Mouse (Mus musculus) forebrain, postnatal 0 days (tissue): Measurements from ENCODE around the gene Misp. TPM values are rescaled to one million over a fixed set of nuclear protein-coding genes. Genes with fewer than 3 reads are reported as not detected.

Experiments used
- ATAC-seq: fragments of 200-750 bp; cut with Nextera tagmentation; 2 replicates; pipeline ENCODE4 v1.8.0; 2017; ENCODE audit warnings: mild to moderate bottlenecking, moderate library complexity
- DNase-seq: peaks from one replicate; pipeline ENCODE4 v3.0.0-alpha.2; 2015
- H3K27ac ChIP-seq: fragments of 300-500 bp; sonication (generic); 2 replicates; pipeline ENCODE4 v1.5.1; 2014; ENCODE audit warnings: low read depth, mild to moderate bottlenecking, antibody characterized with exemption, low read length, moderate library complexity, mixed read lengths
- H3K27me3 ChIP-seq: fragments of 300-500 bp; sonication (generic); 2 replicates; pipeline ENCODE4 v1.6.1; 2014; ENCODE audit warnings: mild to moderate bottlenecking, low read length, mixed read lengths; ENCODE audit not compliant: insufficient read depth
- H3K36me3 ChIP-seq: fragments of 300-500 bp; sonication (generic); 2 replicates; pipeline ENCODE4 v1.6.1; 2014; ENCODE audit warnings: mild to moderate bottlenecking, moderate library complexity; ENCODE audit not compliant: insufficient read depth
- H3K4me1 ChIP-seq: fragments of 300-500 bp; sonication (generic); 2 replicates; pipeline ENCODE4 v1.6.1; 2014; ENCODE audit warnings: antibody characterized with exemption; ENCODE audit not compliant: insufficient read depth
- H3K4me2 ChIP-seq: fragments of 300-500 bp; sonication (generic); 2 replicates; pipeline ENCODE4 v1.6.1; 2014; ENCODE audit warnings: low read depth, mild to moderate bottlenecking, moderate library complexity
- H3K4me3 ChIP-seq: fragments of 300-500 bp; sonication (generic); 2 replicates; pipeline ENCODE4 v1.5.1; 2014; ENCODE audit warnings: low read depth, low read length, mixed read lengths
- H3K9ac ChIP-seq: fragments of 300-500 bp; sonication (generic); 2 replicates; pipeline ENCODE4 v1.6.1; 2014; ENCODE audit warnings: mild to moderate bottlenecking
- H3K9me3 ChIP-seq: fragments of 300-500 bp; sonication (generic); 2 replicates; pipeline ENCODE4 v1.6.1; 2016; ENCODE audit warnings: low read length
- CTCF ChIP-seq: sonication (generic); IDR thresholded peaks from 2 replicates; pipeline ENCODE4 v1.5.1; 2016; ENCODE audit warnings: antibody characterized with exemption, control low read depth, low read depth
- WGBS: fragments of 180-500 bp; shearing (Covaris S2); extraction: QIAGEN DNeasy Blood & Tissue Kit; methylation state at CpG from one replicate; pipeline ENCODE4 v1.1.7; 2014; 5-methylcytosine and 5-hydroxymethylcytosine counted together
- polyA plus RNA-seq: library from polyadenylated mRNA; unstranded; fragments of >200 nt; fragmentation: Nextera tagmentation; extraction: Ambion mirVana; gene quantifications from 2 replicates; pipeline ENCODE4 v1.2.1, GENCODE M21; 2015
- total RNA-seq: library from RNA; depleted of rRNA; stranded (reverse); fragments of >200 nt; gene quantifications from 2 replicates; pipeline ENCODE4 v1.2.3, GENCODE M21; 2014

Misp gene
- total and polyA plus RNA-seq, 2 experiments from 2014 or later = 0.24 to 0.41 TPM

DNA sequence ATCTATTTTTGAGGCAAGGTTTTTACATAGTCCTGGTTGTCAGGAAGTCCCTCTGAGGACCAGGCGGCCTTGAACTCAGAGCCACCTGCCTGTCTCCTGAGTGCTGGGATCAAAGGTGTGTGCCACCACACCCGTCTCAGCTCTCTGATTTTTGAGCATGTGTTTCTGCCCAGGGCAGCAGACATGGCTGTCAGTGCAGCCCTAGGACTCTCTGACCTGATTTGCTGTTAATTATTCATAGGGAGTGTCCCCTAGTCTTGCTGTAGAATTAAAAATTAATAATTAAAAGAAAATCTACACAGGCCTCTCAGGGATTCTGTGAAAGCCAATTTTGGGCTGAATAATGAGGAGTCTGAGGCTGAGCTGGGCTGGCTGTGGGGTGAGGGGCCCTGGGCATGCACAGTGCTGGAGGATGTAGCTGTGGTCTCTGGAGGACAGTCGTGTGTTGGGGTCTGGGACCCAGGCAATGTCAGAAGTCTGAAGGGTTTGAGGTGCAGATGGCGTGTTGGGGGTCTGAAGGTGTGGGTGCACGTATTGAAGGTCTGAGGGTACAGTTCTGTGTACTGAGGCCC, 6.4 kb upstream of the Misp start:
- DNase-seq (no peak), ATAC-seq (no peak)
- Histone ChIP-seq H3K27me3 (no peaks in the 10 kb centered on the region), H3K4me2 (no peak overlapping the region), H3K36me3 (peaks cover 63% of the 10 kb centered on the region), H3K27ac (no peak overlapping the region), H3K9me3 (no peaks in the 10 kb centered on the region), H3K4me1 (no peaks in the 10 kb centered on the region), H3K9ac (no peak overlapping the region), H3K4me3 (no peak overlapping the region)
- WGBS = 90% methylated on average over 5 of the region's 5 CpGs
- TF ChIP-seq CTCF = no peak

DNA sequence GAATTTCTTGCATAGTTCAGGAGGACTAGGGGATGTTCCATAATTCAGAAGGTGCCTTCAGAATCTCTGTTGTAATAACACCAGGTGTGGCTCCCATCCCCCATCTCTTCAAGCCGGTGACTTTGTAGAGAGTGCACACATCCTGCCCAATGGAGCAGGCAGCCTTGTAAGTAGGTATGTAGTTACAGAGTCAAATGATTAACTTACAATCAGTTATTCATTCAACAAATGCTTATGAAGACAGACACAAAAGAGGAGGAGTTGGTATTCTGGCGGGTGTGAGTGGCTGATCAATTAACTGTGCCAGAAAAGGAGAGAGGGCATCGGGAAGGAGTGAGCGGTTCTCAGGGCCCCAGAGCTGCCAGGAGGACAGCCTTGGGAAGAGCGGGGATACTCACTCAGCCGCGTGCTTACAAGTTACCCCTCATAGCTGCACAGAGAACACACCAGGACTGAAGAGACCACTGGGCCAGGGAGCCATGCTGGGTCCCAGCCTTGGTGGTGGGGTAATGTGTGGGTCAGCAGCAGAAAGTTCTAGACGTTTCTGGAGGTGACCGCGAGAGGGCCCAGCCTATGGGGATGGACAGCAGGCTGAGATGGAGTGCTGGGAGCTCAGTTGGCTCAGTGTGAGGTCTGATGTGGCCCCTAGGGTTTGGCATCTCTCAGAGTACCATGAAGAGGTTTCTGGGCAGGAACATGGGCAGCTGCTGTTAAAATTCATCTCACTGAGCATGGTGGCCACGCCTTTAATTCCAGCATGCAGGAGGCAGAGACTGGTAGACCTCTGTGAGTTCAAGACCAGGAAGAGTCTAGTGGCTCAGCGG, 4.9 kb upstream of the Misp start:
- peaks cover 61% of the 10 kb centered on the region for H3K36me3 ChIP-seq
- H3K9me3 ChIP-seq = no peaks in the 10 kb centered on the region
- H3K4me1 ChIP-seq = no peaks in the 10 kb centered on the region
- no peak overlapping the region for H3K4me2 ChIP-seq
- no peak overlapping the region for H3K4me3 ChIP-seq
- DNase-seq (no peak), ATAC-seq (no peak)
- H3K9ac ChIP-seq = no peak overlapping the region
- H3K27ac ChIP-seq = no peak overlapping the region
- no peak for TF ChIP-seq CTCF
- H3K27me3 ChIP-seq = no peaks in the 10 kb centered on the region
- 83% methylated on average over 12 of the region's 12 CpGs for WGBS

DNA sequence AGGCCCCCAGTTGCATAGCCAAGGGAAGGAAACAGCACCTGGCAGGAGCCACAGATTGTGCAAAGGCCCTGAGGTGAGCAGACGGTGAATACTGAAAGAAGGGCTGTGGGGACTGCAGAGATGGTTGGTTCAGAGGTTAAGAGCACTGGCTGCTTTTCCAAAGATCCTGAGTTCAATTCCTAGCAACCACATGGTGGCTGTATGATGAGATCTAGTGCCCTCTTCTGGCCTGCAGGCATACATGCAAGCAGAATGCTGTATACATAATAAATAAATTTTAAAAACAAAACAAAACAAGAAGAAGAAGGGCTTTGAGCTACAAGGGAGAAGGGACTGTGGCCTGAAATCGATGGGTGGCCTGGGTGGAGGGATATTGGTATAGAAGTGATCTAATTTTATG, 3.7 kb upstream of the Misp start:
- WGBS = 79% methylated on average over 2 of the region's 2 CpGs
- Histone ChIP-seq H3K36me3 (peaks cover 58% of the 10 kb centered on the region), H3K9ac (no peak overlapping the region), H3K4me3 (no peak overlapping the region), H3K27me3 (no peaks in the 10 kb centered on the region), H3K4me1 (no peaks in the 10 kb centered on the region), H3K4me2 (no peak overlapping the region), H3K9me3 (no peaks in the 10 kb centered on the region), H3K27ac (no peak overlapping the region)
- no peak for ATAC-seq
- TF ChIP-seq CTCF = peak; percentile 67
- no peak for DNase-seq

DNA sequence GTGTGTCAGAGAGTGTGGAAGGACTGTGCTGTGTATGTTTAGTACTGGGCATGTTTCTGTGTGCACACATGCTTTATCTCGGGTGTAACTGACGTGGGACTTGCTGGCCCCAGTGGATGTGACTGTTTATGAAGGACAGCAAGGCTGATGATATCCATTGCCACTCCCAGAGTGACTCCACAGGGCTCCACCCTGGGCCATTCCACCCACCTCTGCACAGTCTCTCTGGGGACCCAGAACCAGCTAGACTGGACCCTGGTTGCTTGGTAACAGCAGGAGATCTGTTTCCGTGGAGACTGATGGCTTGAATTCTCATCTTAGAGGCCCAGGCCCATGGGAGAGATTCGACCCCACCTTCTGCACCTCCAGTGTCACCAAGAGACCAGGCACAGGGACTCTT, 2.6 kb upstream of the Misp start:
- Histone ChIP-seq H3K36me3 (peaks cover 48% of the 10 kb centered on the region), H3K9ac (no peak overlapping the region), H3K27me3 (no peaks in the 10 kb centered on the region), H3K4me2 (no peak overlapping the region), H3K4me1 (no peaks in the 10 kb centered on the region), H3K27ac (no peak overlapping the region), H3K9me3 (no peaks in the 10 kb centered on the region), H3K4me3 (no peak overlapping the region)
- ATAC-seq = no peak
- DNase-seq = no peak
- WGBS = 71% methylated on average over 4 of the region's 4 CpGs
- no peak for TF ChIP-seq CTCF

DNA sequence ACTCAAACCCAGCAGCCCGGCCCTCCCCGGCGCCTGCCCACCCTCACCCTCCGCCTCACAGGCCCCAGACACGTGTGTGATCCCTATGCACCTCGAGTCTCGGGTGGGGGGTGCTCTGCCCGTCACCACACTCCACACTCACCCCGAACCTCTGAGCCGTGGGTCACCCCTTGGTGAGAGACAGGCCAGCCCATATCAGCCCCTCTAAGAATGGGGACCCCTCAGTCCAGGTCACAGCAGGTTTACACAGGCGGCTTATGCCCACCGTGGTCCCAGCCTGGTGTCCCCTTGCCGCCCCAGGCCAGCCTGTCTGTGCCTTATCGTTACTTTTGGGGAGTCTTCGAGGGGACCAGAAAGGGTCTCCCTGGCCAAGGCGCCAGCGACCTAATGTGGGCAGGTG, 1.2 kb upstream of the Misp start:
- H3K27me3 ChIP-seq = no peaks in the 10 kb centered on the region
- no peak for TF ChIP-seq CTCF
- no peak overlapping the region for H3K27ac ChIP-seq
- WGBS = 92% methylated on average over 17 of the region's 17 CpGs
- ATAC-seq (no peak), DNase-seq (no peak)
- no peak overlapping the region for H3K4me3 ChIP-seq
- no peaks in the 10 kb centered on the region for H3K9me3 ChIP-seq
- no peak overlapping the region for H3K4me2 ChIP-seq
- H3K9ac ChIP-seq = no peak overlapping the region
- H3K36me3 ChIP-seq = peaks cover 47% of the 10 kb centered on the region
- no peaks in the 10 kb centered on the region for H3K4me1 ChIP-seq

DNA sequence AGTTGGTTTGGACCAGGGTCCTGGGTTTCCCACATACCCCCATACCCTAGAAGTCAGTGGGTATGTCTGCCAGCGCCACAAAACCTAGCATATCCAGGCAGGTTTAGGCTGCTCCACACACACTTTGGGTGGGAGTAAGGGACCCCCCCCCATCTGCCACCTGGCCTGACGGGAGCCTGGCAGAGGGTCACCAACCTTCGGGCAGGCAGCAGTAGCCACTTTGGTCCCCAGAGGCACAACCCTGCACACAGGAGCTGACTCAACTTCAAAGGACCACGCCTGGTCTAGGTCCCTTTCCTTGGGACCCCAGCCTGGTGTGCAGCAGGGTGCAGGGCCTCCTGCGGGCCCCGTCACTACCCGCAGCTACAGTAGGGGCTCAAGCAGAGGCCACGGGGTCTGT, 512 bp upstream of the Misp start:
- no peak overlapping the region for H3K27ac ChIP-seq
- no peak overlapping the region for H3K9ac ChIP-seq
- no peak overlapping the region for H3K4me2 ChIP-seq
- no peak for TF ChIP-seq CTCF
- H3K27me3 ChIP-seq = no peaks in the 10 kb centered on the region
- ATAC-seq = no peak
- no peaks in the 10 kb centered on the region for H3K9me3 ChIP-seq
- peaks cover 44% of the 10 kb centered on the region for H3K36me3 ChIP-seq
- DNase-seq = no peak
- 84% methylated on average over 8 of the region's 8 CpGs for WGBS
- no peak overlapping the region for H3K4me3 ChIP-seq
- H3K4me1 ChIP-seq = no peaks in the 10 kb centered on the region

DNA sequence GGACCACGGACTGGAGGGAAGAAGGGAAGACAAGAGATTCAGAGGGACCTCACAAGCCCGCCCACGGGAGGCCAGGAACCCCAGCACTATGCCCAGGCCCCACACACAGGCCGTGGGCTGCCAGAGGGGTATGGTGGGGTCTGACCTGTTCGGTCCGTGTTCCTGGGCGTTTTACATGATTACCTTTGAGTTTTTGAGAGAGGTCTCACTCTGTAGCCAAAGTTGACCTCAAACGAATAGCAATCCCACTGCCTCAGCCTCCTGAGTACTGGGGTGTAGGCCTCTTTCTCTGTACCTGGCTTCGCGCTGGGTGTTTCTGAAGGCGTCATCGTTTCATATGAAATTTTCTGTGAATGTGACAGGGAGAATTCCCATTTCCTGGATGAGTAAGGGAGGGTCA, 942 bp downstream of the Misp start:
- Histone ChIP-seq H3K36me3 (peaks cover 29% of the 10 kb centered on the region), H3K9me3 (no peaks in the 10 kb centered on the region), H3K27ac (no peak overlapping the region), H3K4me3 (no peak overlapping the region), H3K27me3 (no peaks in the 10 kb centered on the region), H3K4me2 (no peak overlapping the region), H3K4me1 (no peaks in the 10 kb centered on the region), H3K9ac (no peak overlapping the region)
- 93% methylated on average over 12 of the region's 12 CpGs for WGBS
- ATAC-seq (0 out of 2 replicates have a peak, but pooled peaks have one; percentile 4), DNase-seq (no peak)
- no peak for TF ChIP-seq CTCF
